Mouse (Mus musculus): ENCODE data around the gene Rpp14.
"Not testable (repeated sequence)": the region's sequence is repeated elsewhere in the genome, so short reads cannot be mapped to it uniquely, and the experiment has no call there.

The Rpp14 gene

DNA sequence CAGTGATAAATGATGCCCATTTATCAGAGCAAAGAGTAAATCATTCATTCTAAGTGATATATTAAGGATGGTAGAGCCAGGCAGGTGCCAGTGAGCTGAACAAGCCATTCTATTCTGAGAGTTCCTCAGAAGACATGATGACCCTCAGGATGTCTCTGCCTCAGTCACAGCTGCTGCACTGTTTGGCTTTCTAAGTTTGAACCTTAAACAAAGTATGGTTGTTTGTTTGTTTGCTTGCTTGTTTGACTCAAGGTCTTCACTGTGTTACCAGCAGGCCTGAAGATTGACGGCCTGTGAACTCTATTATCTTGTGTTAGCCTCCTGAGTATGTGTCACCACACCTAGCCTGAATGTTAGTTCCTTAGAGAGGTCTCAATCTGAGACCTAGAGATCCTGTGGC lies 34.6 kb downstream of the Rpp14 start:
- no peak for DNase-seq (ENCODE audit: low spot score)

DNA sequence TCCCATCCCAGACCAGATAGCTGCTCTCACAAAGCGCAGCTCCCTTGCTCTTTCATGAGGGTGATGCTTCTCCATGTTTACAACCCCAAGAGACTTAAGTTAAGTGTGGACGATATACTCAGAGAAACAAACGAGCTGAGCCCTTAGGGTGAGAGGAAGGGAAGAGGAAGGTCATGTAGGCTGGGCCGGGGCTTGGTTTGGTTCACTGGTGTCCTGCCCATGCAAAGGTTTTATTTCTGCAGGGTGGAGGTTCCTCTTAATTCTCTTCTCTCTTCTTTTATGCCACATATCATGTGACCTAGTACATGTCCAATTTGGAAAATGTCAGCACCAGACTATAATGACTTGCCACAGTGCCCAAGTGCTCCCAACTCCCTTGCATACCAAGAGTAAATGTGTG lies 35.6 kb downstream of the Rpp14 start:
- no peak for DNase-seq (ENCODE audit: low spot score)

DNA sequence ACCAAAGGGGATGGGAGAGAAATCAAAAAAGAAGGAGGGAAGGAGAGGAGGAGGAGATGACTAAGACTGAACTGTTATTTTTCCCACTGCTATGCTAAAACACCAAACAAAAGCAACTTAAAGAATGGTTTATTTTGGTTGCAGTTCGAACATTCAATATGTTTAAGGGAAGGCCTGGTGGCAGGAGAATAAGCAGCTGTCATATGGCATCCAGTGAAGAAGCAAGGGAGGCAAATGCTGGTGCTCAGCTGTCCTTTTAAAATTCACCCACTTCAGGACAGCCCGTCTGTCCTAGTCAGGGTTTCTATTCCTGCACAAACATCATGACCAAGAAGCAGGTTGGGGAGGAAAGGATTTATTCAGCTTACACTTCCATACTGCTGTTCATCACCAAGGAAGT lies 37.2 kb downstream of the Rpp14 start:
- DNase-seq (ENCODE audit: low spot score), result no peak

DNA sequence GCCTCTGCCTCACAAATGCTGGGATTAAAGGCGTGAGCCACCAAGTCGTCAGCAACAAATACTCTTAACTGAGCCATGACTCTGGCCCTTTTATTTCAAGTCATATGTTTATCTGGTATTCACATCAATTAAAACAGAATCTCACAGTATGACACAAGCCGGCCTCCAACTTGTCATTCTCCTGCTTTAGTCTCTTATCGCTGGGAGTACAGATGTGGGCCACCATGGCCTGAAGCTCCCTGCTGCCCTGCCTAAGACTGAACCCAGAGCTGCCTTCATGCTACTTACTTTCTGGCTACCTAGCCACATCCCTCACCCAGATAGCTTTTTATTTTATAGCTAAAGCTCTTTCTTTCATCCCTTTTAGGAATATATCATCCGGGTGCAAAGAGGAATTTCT lies 39.3 kb downstream of the Rpp14 start:
- no peak for DNase-seq (ENCODE audit: low spot score)

DNA sequence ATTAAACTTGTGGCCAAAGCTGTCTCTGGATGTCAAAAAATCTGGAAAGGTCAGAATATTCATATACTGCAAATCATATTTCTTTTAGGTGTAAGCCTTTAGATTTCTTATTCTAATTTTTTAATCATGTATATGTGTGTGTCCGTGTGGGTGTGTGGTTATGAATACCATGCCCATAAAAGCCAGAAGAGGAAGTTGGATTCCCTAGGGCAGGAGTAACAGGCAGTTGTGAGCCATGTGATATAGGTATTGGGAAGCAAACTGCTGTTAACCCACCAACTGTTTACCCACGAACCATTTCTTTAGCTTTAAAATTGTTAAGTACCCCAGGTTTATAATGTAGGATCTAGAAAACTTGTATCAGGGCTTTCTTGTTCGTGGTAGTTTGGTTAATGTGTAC lies 39.7 kb downstream of the Rpp14 start:
- DNase-seq (ENCODE audit: low spot score), result no peak

DNA sequence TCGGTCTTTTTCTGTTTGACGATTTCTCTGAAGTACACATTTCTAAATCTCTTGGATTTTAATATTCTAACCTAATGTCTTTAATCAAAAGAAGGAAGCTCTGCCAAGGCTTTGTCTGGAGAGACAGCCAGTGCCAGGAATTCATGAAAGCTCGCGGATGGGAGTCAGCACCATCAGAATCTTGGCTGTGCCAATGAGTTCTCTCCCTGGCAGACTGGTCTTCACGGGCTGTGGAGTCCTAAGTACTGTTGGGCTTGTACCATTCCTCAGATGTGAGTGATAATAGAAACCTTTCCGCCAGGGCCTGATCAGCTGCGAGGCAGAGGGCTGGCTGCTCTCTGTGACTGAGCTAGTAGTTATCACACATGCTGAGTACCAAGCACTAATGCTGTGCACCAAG lies 43.0 kb downstream of the Rpp14 start:
- no peak for DNase-seq (ENCODE audit: low spot score)

DNA sequence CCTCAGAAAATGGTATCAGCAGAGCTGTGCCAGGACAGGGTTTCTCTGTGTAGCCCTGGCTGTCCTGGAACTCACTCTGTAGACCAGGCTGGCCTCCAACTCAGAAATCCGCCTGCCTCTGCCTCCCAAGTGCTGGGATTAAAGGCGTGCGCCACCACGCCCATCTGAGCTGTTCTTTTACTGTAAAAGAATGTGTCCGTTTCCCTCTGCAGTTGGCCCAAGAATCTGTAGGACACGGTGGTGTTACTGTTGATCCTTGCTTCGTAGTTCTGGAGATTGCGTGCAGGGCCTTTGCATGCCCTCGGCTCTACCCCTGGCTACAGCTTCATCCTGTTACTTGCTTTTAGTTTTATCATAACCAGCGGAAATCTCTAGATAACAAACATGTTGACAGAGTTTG lies 43.4 kb downstream of the Rpp14 start:
- not testable (repeated sequence) for DNase-seq (ENCODE audit: low spot score)

DNA sequence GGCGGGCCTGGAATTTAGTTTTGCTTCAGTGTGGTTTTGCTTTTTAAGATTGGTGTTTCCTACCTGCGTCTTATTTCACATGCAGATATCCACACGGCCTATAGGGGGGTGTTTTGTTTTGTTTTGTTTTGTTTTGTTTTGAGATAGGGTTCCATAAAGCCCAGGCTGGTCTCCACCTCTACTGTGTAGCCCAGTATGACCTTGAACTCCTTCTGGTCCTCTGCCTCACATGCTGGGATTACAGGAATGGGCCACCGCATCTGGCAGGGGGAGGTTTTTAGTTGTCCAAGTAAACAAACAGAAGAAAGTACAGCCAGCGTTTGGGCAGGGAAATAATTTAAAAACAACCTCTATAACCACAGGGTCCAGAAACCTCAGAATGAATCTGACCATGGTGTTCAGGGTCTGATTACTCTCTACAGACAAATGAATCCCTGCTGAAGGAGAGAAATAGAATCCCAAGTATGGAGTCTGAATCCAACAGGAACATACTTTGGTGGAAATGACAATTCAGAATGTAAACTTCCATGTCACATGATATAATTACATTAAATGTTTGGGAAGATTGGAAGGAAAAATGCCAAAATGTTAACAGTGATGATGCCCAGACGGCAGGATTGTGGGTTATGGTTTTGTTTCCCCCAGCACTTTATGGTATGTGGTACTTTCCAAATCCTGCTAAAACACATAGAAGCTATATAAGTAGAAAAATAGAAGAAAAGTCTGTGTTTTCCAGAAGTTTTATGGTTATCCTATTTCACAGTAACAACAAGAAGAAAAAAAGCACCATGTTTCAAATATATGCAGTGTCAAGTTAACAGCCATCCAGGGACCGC lies 44.1 kb downstream of the Rpp14 start:
- no peak for DNase-seq (ENCODE audit: low spot score)

DNA sequence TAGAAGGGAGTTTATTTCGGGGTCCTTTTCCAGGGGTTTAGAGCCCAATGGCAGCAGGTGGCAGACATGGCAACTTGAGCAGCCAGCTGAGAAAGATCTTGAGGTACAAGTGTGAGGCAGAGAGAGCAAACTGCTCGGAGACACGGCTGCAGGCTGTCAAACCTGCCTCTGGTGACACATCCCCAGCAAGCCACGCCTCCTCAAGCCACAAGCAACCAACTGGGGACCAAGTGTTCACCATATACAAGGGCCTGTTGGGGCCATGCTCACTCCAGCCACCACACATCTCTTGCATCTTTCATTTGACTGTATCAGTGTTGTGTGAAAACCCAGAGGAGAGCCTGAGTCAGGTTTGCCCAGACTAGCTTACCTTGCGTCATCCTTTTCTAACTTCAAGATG lies 47.8 kb downstream of the Rpp14 start:
- no peak for DNase-seq (ENCODE audit: low spot score)

DNA sequence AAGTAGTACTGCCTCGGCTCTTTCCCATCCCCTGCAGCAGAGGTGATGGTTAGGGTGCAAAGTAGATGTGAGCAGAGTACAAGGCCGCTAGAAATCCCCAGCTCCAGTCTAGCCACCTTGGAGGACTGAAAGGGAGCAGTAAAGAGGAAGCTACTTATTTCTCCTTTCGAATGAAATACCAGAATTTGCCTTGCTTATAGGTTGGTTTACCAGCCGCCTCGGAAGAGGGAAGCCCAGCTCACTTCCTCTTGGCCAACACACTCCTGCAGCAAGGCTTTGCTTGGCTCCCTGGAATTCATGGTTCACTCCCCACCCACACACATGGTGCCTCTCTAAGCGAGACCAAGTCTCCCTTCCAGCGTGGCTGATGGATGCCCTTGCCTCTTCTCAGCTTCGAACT lies 52.6 kb downstream of the Rpp14 start:
- DNase-seq (ENCODE audit: low spot score), result no peak

DNA sequence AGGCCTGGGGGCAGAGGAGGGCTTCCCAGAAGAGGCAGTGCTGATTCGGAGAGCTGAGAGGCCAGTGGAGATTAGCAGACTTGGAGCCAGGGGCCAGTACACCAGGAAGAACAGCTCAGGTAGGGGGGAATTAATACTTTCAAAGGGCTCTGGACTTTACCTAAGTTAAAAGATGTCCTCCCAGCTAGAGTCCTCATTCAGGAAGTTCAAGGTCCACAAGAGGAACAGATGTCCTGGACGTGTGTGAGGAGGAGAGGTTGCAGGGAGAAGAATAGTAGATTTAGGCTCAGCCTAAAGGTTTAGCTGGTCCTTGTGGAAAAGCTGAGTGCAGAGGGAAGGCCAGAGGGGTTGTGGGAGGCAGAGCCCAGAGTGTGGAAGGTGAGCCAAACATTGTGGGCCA lies 54.1 kb downstream of the Rpp14 start:
- DNase-seq (ENCODE audit: low spot score), result no peak

DNA sequence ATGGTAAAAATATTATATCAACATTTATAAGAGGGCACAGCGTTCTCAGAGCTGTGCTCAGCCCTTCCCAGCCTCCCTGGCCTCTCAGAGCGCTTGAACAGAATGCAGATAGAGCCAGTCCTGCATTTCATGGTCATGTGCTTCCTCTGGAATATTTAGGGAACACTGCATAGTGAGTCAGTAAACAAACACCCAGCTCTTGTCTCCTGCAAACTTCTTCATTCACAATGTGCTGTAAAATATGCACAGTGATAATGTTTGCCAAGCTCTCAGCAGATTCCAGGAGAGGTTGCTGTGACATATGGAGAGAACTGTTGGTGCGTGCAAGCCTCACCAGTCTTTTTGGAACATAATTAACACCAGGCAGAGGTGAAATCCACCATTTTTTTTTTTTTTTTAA lies 55.0 kb downstream of the Rpp14 start:
- DNase-seq (ENCODE audit: low spot score), result no peak

DNA sequence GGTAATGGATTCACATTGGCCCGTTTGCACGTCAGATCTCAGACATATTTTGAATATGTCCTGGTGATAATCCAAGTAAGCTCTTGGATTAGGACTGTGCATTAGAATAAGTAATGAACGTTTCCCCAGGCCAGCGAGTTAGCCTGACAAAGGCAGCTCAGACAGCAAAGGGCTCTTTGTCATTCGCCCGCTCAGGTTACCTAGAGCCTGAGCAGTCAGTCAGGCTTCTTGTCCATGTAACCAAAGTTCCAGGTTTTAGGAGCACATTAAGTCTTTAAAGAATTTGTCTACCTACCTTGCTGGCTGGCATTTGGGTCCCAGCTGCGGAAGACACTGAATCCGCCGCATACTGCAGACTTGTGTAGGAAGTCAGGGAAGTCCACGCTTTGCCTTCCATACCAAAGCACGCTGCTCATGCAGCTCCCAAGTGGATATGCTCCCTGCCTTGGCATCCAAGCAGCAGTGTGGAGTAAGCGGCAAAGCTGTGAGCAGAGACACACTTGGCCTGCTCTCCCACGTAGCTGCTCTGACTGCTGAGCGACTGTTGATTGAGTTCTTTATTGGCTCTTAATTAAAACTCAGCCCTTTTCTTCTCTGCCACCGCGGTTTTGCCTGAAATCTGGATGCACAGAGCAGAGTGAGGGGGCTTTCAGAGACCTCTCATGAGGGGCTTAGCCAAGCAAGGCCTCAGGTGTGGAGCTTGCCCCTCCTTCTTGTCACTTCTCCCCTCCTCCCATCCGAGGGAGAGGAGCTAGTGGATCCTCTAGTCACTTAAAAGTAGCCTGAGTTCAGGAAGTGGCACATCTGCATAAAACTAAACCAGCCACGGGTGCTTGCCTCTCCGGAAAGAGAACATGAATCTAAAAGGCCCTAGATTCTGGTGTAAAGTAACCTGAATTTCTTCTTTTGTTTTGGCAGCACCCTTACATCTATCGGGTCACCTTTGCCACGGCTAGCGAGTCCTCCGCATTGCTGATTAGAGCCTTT lies 59.9 kb downstream of the Rpp14 start:
- no peak for DNase-seq (ENCODE audit: low spot score)

DNA sequence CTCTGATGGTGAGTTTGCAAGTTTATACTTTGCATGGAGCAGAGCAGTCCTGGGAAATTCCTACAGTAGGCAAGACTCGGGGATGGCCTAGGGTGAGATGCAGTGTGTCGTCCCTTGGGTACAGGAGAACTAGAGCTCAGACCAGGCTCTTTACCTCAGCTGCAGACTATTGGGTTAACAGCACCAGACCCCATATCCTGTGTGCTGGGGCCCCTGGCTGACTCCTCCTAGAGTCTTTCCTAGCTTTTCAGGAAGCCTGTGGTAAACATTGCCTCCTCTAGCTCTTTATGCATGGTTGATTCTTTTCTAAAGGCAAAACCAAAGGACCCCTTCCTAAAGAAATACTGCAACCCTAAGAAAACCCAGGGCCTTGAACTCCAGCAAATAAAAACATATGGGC lies 61.0 kb downstream of the Rpp14 start:
- no peak for DNase-seq (ENCODE audit: low spot score)
